Mouse (Mus musculus) B cell, adult 2 months (primary cell): ENCODE results near the gene Rgs14.

Experiments
- DNase-seq, 2 experiments: peaks; one replicate each; pipeline ENCODE4 v3.0.0; 2022

Rgs14 gene

DNA sequence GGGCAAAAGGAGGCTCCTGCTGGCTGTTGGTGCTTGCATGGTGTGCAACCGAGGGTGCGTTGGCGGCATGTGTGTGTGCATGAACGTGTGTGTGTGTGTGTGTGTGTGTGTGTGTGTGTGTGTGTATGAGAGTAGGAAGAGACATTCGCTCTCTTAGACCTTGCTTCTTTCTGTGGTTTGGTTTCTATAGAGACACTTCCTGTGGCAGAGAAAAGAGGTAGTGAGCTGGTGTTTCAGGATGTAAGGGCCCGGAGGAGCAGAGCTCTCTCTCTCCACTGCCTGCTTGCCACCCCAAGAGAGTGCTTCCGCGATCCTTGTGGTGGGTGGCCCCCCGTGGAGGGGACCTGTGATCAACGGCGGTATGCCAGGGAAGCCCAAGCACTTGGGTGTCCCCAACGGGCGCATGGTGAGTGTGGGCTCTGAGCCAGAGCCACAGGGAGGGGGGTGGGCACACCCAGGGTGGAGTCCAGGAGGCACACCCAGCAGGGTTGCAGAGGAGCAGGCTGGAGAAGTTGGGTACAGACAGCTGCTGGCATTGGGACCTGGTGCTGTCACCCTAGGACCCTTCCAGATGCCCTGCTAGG is at the start of gene Rgs14:
Gene Rgs14 (plus strand): TSS at position 202 of the 584 bp plus-strand sequence.
- DNase-seq = peak; percentile 77 to 78

GRCm38 (mm10) chr13:55319931-55320533 is 49.5 kb upstream of the Rgs14 start, which contains the start of gene Prelid1:
Gene Prelid1 (plus strand): TSS chr13:55320500.
- no peak for DNase-seq

DNA sequence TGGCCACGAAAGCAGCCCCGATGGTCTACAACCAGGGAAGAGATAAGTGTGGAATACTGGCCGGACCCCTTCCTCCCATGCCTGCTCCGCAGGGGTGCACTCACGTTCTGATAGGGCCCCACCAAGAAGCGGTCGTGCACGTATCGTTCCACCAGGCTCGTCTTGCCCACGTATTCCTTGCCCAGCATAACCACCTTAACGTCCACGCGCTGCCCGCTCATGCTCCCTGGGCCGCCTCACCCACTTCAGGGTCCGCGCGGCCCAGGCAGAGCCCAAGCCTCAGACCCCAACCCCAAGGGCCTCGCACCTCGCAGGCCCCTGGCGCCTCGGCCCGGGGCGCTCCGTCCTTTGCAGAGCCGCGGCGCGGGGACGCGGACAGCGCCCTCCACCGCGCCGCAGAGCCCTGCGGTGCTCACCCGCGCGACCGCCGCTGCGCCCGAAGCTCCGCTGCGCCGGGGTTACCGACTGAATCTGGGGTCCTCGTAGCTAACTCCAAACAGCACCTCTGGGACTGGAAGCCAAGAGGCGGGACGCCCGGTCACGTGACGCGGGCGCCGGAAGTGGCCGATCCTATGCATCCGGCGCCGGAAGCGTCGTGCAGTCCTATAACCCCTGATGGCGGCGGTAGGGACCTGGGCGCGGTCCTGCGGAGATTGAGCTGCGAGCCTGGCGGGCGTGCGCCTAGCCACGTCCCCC is 48.0 kb upstream of the Rgs14 start, which contains the start of gene Rab24:
Gene Rab24 (minus strand): TSS at position 513 of the 696 bp plus-strand sequence.
- peak; percentile 88 to 90 for DNase-seq

DNA sequence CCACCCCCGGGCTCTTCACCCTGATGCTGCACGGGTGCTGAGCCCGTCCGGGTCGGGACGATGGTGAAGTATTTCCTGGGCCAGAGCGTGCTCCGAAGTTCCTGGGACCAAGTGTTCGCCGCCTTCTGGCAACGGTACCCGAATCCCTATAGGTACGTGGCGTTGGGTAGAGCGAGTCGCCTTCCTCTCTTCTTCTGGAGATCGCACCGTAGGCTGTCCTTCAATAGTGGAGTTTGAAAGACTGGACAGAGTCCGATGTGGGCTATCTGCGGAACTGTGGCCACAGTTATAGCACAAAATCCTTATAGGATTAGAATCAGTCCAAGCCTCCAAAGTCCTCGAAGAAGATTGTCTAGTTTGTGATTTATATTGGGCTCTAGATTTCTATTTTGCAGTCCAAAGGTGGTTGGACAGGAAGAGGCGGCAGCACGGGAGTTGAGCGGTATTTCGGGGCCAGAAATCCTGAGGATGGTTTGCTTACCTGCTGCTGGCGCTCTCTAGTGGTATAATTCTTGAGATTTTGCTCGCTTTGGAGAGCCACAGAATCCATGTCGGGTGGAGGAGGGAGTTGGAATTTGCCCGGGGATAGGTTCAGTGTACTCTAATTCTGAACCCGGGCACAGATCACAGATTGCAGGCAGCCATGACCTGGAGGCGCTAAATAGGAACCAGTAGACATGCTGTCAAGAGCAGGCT is 47.3 kb upstream of the Rgs14 start:
- DNase-seq = peak; percentile 37 to 40

DNA sequence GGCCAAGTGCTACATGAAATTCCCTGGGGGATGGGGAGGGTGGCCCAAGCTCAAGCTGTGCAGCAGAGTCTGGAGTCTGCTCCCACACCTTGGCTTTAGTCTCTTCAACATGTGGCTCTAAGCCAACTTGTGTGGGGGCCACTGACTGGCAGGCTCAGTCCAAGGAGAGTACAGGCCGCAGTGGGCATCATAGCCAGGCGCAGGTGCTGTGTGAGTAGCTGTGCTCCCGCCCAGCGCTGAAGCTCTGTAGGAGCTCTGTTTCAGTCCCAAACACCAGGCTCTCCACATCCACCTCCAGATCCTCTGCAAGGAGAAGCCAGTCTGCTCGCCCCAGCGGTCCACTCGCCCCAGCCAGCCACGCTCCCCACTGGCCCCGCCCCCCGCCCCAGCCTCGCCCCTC is 43.9 kb upstream of the Rgs14 start:
- DNase-seq = no peak

GRCm38 (mm10) chr13:55327169-55327568 is 42.4 kb upstream of the Rgs14 start:
- no peak for DNase-seq

GRCm38 (mm10) chr13:55327633-55328032 is 41.9 kb upstream of the Rgs14 start:
- peak; percentile 93 to 94 for DNase-seq

DNA sequence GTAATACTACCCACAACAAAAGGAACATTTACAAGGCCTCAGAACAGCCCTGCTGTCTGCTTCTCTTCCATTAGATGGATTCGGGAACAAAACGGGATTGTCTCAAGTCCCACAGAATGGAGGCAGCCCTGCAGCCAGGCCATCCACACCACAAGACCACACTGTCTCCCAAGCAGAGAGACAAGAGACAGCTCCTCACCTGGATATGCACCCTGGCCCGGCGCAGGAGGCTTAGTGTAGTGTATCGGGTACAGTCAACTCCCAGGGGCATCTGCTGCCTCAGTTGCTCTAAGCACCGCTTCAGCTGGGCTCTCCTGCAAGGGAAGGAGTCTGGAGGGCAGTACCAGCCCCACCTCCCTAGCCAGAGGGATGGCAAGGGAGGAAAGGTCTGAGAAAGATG is 41.4 kb upstream of the Rgs14 start:
- DNase-seq = no peak

- no peak for DNase-seq
These were observed 40.9 kb upstream of the Rgs14 start for GRCm38 (mm10) chr13:55328641-55329040.

DNA sequence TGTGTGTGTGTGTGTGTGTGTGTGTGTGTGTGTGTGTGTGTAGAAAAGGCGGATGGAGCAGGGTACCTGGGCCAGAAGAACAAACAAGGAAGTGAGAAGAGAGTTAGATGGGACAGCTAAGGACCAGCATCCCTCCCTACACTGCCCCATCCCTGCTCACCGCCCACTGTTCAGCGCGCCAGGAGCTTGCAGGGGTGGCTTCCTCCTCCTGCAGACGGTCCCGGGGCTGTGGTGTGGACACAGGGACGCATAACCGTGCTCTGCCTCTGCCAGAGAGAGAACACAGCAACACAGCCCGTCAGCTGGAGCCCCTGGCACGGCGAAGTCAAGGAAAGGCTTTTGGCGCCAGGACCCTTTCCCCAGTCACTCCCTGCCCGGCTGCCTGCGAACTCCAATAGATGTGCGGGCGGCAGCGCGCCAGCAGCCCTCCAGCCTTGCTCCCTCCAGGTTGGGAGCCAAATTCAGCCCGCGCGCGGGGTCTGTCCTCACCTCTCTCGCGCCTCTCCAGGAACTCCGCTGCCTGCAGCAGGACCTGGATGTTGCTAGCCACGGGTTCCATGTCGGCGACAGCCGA is 40.3 kb upstream of the Rgs14 start:
- DNase-seq = peak; percentile 41 to 42

DNA sequence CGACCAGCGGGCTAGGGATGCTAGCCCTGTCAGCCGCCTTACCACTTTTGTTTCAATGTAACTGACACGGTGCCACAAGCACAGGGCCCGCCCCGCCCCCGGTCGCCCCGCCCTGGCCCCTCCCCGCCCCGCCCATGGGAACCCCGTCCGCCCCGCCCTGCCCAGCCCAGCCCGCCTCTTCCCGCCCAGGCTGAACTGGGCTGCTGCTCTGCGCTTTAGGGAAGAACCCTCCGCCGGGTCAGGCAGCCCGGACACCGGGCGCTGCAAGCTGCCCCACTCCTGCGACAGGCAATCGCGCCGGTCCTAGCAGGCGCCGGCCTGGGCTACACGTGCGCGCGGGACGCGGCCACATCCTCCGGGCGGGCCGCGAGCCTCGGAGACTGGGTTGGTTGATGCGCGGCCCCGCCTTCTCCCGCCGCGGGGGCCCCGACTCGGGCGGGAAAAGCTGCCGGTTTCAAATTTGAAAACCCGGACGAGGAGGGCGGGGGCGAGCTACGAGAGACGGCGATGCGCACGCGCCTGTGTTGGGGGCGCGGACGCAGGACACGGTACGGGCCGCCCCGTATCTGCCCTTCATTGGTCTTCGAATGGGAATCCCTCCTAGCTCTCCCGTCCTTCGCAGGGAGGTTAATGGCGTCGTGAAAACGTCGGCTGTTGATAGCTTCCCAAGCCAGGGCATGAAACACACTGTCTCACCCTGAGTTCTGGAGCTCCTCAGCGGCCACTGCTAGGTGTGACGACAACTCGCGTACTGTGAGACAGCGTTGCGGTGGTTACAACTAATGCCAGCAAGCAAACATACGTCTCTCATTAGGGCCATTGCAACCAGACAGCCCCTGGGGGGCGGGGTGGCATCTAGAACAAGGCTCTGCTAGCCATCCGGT is 39.6 kb upstream of the Rgs14 start, which contains the start of gene Mxd3:
Gene Mxd3 (minus strand): TSS at position 141 of the 884 bp plus-strand sequence.
- DNase-seq = peak; percentile 82 to 89

GRCm38 (mm10) chr13:55330567-55331400 is 38.7 kb upstream of the Rgs14 start:
- no peak for DNase-seq

DNA sequence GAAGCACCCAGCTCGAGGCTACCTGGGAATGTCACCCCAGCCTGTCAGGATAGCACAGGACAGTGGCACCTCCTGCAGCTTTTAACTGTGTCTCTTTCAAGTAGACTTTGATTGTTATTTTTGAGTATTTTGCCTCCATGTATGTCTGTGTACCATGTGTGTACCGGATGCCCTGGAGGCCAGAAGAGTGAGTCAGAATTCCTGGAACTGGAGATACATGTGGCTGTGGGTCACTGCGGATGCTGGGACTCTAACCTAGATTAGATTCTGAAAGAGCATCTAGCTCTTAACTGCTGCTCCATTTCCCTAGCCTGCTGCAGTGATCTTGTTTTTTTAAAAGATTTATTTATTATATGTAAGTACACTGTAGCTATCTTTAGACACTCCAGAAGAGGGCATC is 37.2 kb upstream of the Rgs14 start:
- no peak for DNase-seq

- DNase-seq = no peak
These were observed 33.8 kb upstream of the Rgs14 start for GRCm38 (mm10) chr13:55335701-55336100.

GRCm38 (mm10) chr13:55337341-55337975 is 32.1 kb upstream of the Rgs14 start:
- no peak for DNase-seq

- no peak for DNase-seq
These were observed 31.1 kb upstream of the Rgs14 start for GRCm38 (mm10) chr13:55338131-55339054.

DNA sequence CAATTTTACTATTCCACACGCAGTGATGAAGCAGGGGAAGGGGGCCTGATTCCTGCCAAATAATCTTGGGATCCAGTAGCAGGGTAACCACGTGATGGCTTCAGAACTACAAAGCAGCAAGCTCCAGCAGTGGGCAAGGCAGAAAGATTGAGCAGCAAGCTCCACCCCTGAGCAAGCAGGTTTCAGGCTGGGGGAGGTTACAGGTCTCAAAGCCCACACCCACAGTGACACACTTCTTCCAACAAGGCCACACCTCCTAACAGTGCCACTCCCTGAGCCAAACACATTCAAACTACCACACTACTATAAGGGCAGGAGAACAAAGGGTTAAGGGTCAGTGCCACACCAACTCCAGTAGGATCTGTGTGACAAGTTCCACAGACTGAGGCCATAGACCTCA is 30.3 kb upstream of the Rgs14 start:
- DNase-seq = no peak

GRCm38 (mm10) chr13:55342469-55342868 is 27.1 kb upstream of the Rgs14 start:
- DNase-seq = no peak

DNA sequence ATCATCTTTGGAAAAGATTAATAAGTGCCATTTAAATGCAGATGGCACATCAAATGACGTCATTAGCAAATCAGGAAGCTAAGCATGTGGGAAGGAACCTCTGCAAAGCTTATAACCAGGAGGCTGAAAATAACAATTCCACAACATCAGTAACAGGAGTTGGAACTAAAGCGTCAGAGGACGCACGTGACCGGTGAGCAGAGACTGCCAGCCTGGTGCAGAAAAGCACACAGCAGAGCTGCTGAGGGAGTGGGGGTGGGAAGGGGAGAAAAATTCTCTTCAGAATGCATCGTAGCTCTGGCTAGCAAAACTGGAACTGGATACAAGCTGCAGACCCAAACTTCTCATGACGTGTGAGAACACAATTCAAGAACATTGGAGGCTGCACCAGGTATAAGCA is 25.2 kb upstream of the Rgs14 start:
- DNase-seq = no peak
